Mouse (Mus musculus): Measurements from ENCODE around the gene Sypl. TPM values are rescaled to one million over a fixed set of nuclear protein-coding genes. Genes with fewer than 3 reads are reported as not detected.

The Sypl gene
- polyA plus RNA-seq, 1 experiment from 2014 or later: 135 TPM

DNA sequence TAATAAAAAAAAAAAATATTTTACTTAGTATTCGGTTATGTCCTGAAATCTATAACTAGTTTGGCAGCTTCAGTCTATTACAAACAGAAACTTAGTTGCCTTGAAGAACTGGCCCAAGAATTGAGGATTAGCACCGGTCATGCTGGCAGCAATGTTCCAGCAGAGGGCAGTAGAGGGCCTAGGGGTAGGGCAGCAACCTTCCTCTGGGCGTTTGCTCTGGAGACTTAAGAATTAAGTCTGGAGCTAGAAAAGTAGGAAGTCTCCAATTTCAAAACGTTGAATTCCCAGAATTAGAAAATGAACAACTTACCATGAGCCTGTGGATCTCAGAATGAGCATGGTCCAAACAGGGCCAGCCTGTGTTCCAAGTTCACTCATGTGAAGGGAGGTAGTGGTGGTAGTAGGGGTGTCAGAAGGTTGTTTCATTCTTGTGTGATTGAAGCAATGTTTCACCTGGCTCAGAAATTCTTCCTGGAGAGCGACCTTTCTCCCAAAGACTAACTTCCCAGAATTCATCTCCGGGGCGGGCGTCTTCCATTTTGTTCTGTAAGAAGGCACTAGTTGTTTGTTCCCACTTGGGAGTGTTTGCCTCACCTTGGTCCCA, 33.4 kb upstream of the Sypl start:
- H3K4me1 ChIP-seq (ENCODE audit: control insufficient read depth, insufficient read depth, low read length): no peaks in the 10 kb centered on the region
- H3K27me3 ChIP-seq (ENCODE audit: control insufficient read depth, insufficient read depth, low read length): no peaks in the 10 kb centered on the region
- no peak overlapping the region for H3K9ac ChIP-seq (ENCODE audit: low read depth, low read length)
- 69% methylated on average over 8 of the region's 8 CpGs for WGBS
- no peak overlapping the region for H3K27ac ChIP-seq (ENCODE audit: low read depth, low read length)
- no peaks in the 10 kb centered on the region for H3K9me3 ChIP-seq (ENCODE audit: control insufficient read depth, low read length)
- no peak for ATAC-seq (ENCODE audit: low FRiP score, low TSS enrichment)
- H3K4me3 ChIP-seq (ENCODE audit: low read length): no peak overlapping the region
- H3K36me3 ChIP-seq (ENCODE audit: control insufficient read depth, insufficient read depth, low read length): no peaks in the 10 kb centered on the region
- H3K4me2 ChIP-seq (replicated peaks; ENCODE audit: low read depth, low read length): no peak overlapping the region

GRCm38 (mm10) chr12:32921071-32921470, 32.6 kb upstream of the Sypl start:
- no peak for ATAC-seq (ENCODE audit: low FRiP score, low TSS enrichment)
- Histone ChIP-seq H3K27me3 (ENCODE audit: control insufficient read depth, insufficient read depth, low read length) (no peaks in the 10 kb centered on the region), H3K36me3 (ENCODE audit: control insufficient read depth, insufficient read depth, low read length) (no peaks in the 10 kb centered on the region), H3K4me1 (ENCODE audit: control insufficient read depth, insufficient read depth, low read length) (no peaks in the 10 kb centered on the region), H3K4me2 (replicated peaks; ENCODE audit: low read depth, low read length) (no peak overlapping the region), H3K27ac (ENCODE audit: low read depth, low read length) (no peak overlapping the region), H3K4me3 (ENCODE audit: low read length) (no peak overlapping the region), H3K9ac (ENCODE audit: low read depth, low read length) (no peak overlapping the region), H3K9me3 (ENCODE audit: control insufficient read depth, low read length) (no peaks in the 10 kb centered on the region)
- WGBS: 83% methylated on average over 4 of the region's 4 CpGs

GRCm38 (mm10) chr12:32921532-32922131, 32.1 kb upstream of the Sypl start:
- H3K9ac ChIP-seq (ENCODE audit: low read depth, low read length): no peak overlapping the region
- 93% methylated on average over 7 of the region's 7 CpGs for WGBS
- ATAC-seq (ENCODE audit: low FRiP score, low TSS enrichment): peak; percentile 51; the same call in 1 of the 2 replicates
- no peak overlapping the region for H3K4me2 ChIP-seq (replicated peaks; ENCODE audit: low read depth, low read length)
- H3K27ac ChIP-seq (ENCODE audit: low read depth, low read length): no peak overlapping the region
- no peaks in the 10 kb centered on the region for H3K27me3 ChIP-seq (ENCODE audit: control insufficient read depth, insufficient read depth, low read length)
- H3K9me3 ChIP-seq (ENCODE audit: control insufficient read depth, low read length): no peaks in the 10 kb centered on the region
- no peaks in the 10 kb centered on the region for H3K36me3 ChIP-seq (ENCODE audit: control insufficient read depth, insufficient read depth, low read length)
- H3K4me1 ChIP-seq (ENCODE audit: control insufficient read depth, insufficient read depth, low read length): no peaks in the 10 kb centered on the region
- no peak overlapping the region for H3K4me3 ChIP-seq (ENCODE audit: low read length)

GRCm38 (mm10) chr12:32924245-32924644, 29.4 kb upstream of the Sypl start:
- Histone ChIP-seq H3K9ac (ENCODE audit: low read depth, low read length) (no peak overlapping the region), H3K4me1 (ENCODE audit: control insufficient read depth, insufficient read depth, low read length) (no peaks in the 10 kb centered on the region)

DNA sequence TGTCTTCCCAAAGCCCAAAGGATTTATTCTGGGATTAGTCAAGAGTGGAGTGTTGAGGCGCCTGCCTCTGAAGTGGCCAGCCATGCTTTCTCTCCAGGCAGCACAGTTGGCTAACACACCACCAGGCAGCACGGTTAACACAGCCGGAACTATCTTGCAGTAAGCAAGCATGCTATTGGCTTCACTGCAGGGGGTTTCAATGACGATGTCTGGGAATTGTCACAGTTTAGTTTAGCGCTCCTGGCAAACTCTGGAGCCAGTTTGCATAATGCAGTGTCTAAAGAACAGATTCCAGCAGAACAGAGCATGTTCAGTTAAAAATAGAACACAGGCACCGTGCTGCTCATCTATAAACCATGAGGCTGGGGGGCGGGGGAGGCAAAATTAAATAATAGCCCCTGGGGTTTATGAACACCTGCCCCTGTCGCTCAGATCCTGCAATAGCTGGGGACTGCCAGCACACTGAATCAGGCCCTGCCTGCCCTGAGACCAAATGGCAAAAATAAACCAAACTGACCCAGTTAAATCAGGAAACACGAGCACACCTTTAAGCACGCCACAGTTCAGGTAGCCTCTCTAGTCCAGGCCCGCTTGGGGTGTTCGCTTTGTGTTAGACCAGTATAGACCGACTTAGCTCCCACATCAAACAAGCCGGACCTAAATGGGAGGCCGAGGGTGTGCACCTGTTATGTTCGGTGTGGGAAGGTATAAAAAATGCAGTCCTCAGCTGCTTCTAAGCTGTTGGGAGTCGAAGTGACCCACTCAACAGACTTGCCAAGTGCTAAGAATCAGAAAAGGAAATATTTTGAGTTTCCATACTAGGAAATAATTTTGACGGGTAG, 27.1 kb upstream of the Sypl start:
- Histone ChIP-seq H3K4me1 (ENCODE audit: control insufficient read depth, insufficient read depth, low read length) (no peaks in the 10 kb centered on the region), H3K27me3 (ENCODE audit: control insufficient read depth, insufficient read depth, low read length) (no peaks in the 10 kb centered on the region), H3K27ac (ENCODE audit: low read depth, low read length) (no peak overlapping the region), H3K36me3 (ENCODE audit: control insufficient read depth, insufficient read depth, low read length) (no peaks in the 10 kb centered on the region), H3K9me3 (ENCODE audit: control insufficient read depth, low read length) (no peaks in the 10 kb centered on the region), H3K9ac (ENCODE audit: low read depth, low read length) (no peak overlapping the region), H3K4me2 (replicated peaks; ENCODE audit: low read depth, low read length) (no peak overlapping the region), H3K4me3 (ENCODE audit: low read length) (no peak overlapping the region)
- no peak for ATAC-seq (ENCODE audit: low FRiP score, low TSS enrichment)
- 69% methylated on average over 18 of the region's 18 CpGs for WGBS

More at GRCm38 (mm10) chr12:32924245-32924644, 29.4 kb upstream of the Sypl start:
- H3K4me2 ChIP-seq (replicated peaks; ENCODE audit: low read depth, low read length): no peak overlapping the region
- no peak overlapping the region for H3K27ac ChIP-seq (ENCODE audit: low read depth, low read length)
- ATAC-seq (ENCODE audit: low FRiP score, low TSS enrichment): no peak
- no peak overlapping the region for H3K4me3 ChIP-seq (ENCODE audit: low read length)
- H3K9me3 ChIP-seq (ENCODE audit: control insufficient read depth, low read length): no peaks in the 10 kb centered on the region
- H3K27me3 ChIP-seq (ENCODE audit: control insufficient read depth, insufficient read depth, low read length): no peaks in the 10 kb centered on the region
- H3K36me3 ChIP-seq (ENCODE audit: control insufficient read depth, insufficient read depth, low read length): no peaks in the 10 kb centered on the region
- 37% methylated on average over 3 of the region's 3 CpGs for WGBS

DNA sequence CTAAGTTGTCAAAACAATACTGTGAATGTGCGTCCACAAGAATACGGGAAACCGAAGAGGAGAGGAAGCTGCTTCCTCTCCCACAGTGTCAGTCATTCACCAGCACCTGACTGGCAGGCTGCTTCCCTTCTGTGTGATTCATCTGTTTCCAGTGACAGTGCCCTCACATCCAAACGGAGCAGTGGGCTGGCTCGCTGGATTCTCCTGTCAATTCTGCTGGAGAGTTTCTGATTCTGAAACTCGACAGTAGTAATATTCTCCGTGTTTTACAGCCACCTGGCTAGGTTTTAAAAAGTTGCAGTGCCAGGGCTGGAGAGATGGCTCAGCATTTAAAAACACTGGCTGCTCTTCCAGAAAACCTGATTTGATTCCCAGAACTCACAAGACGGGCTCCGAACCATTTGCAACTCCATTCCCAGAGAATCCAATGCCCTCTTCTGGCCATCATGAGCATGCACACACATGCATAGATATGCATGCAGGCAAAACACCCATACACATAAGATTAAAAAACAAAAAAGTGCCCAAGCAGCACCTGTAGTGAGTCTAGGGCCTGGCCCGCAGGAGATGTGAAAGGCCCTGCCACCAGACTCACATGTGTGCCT, 26.4 kb upstream of the Sypl start:
- no peaks in the 10 kb centered on the region for H3K4me1 ChIP-seq (ENCODE audit: control insufficient read depth, insufficient read depth, low read length)
- no peaks in the 10 kb centered on the region for H3K27me3 ChIP-seq (ENCODE audit: control insufficient read depth, insufficient read depth, low read length)
- H3K4me3 ChIP-seq (ENCODE audit: low read length): no peak overlapping the region
- H3K4me2 ChIP-seq (replicated peaks; ENCODE audit: low read depth, low read length): no peak overlapping the region
- H3K27ac ChIP-seq (ENCODE audit: low read depth, low read length): no peak overlapping the region
- no peak for ATAC-seq (ENCODE audit: low FRiP score, low TSS enrichment)
- H3K9me3 ChIP-seq (ENCODE audit: control insufficient read depth, low read length): no peaks in the 10 kb centered on the region
- WGBS: 87% methylated on average over 10 of the region's 10 CpGs
- H3K9ac ChIP-seq (ENCODE audit: low read depth, low read length): no peak overlapping the region
- H3K36me3 ChIP-seq (ENCODE audit: control insufficient read depth, insufficient read depth, low read length): no peaks in the 10 kb centered on the region

- Histone ChIP-seq H3K4me1 (ENCODE audit: control insufficient read depth, insufficient read depth, low read length) (no peaks in the 10 kb centered on the region), H3K4me3 (ENCODE audit: low read length) (no peak overlapping the region), H3K27ac (ENCODE audit: low read depth, low read length) (no peak overlapping the region), H3K27me3 (ENCODE audit: control insufficient read depth, insufficient read depth, low read length) (no peaks in the 10 kb centered on the region), H3K9ac (ENCODE audit: low read depth, low read length) (no peak overlapping the region), H3K4me2 (replicated peaks; ENCODE audit: low read depth, low read length) (no peak overlapping the region), H3K9me3 (ENCODE audit: control insufficient read depth, low read length) (no peaks in the 10 kb centered on the region), H3K36me3 (ENCODE audit: control insufficient read depth, insufficient read depth, low read length) (no peaks in the 10 kb centered on the region)
- 63% methylated on average over 3 of the region's 3 CpGs for WGBS
- no peak for ATAC-seq (ENCODE audit: low FRiP score, low TSS enrichment)
Observed at GRCm38 (mm10) chr12:32928180-32928579, 25.5 kb upstream of the Sypl start.

DNA sequence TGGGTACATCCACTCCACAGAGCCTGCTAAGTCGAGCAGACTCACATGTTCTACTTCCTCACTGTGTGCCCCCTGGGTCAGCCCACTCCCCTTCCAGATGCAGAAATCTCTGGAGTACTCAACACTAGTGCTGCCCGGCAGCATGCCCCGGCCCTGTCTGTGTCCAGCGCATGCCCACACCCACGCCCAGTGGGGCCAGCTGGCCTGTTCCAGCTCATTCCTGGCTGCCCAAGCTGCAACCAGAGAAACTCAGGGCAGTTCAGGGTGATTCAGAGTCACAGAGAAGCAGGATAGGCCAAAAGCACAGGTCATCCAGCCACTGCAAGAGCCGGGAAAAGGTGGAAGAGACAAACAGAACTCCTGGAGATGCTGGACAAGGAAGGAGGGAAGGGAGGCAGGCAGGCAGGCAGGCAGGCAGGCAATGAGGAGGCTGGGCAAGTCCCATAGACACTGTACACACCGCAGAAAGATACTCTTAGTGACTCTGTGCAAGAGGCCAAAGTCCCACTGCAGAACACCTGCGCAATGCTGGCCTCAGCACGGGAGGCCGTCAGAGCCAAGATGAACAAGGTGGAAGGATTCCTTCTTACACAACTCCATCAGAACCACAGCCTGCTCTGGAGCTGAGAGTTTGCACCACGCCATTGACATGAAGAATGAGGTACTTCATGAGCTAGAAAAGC, 23.7 kb upstream of the Sypl start:
- no peak for ATAC-seq (ENCODE audit: low FRiP score, low TSS enrichment)
- H3K4me1 ChIP-seq (ENCODE audit: control insufficient read depth, insufficient read depth, low read length): no peaks in the 10 kb centered on the region
- no peaks in the 10 kb centered on the region for H3K9me3 ChIP-seq (ENCODE audit: control insufficient read depth, low read length)
- no peak overlapping the region for H3K27ac ChIP-seq (ENCODE audit: low read depth, low read length)
- no peaks in the 10 kb centered on the region for H3K36me3 ChIP-seq (ENCODE audit: control insufficient read depth, insufficient read depth, low read length)
- H3K27me3 ChIP-seq (ENCODE audit: control insufficient read depth, insufficient read depth, low read length): no peaks in the 10 kb centered on the region
- 81% methylated on average over 11 of the region's 11 CpGs for WGBS
- H3K9ac ChIP-seq (ENCODE audit: low read depth, low read length): no peak overlapping the region
- no peak overlapping the region for H3K4me2 ChIP-seq (replicated peaks; ENCODE audit: low read depth, low read length)
- no peak overlapping the region for H3K4me3 ChIP-seq (ENCODE audit: low read length)
